ENCODE assay signal across 11 mouse cellular contexts in genomic region chr1:152414451-152414850, GRCm38 (mm10). TPM values are rescaled to one million over a fixed set of nuclear protein-coding genes. Genes with fewer than 3 reads are reported as not detected.
A peak's percentile ranks its signal among the peaks of the same experiment; 100 is the strongest.
DNase-seq lines count a peak whose midpoint lies in the region; ATAC-seq and TF ChIP-seq lines count a peak whose summit lies in the region.
"Had no signal": no experiment of that assay in that cellular context is flagged by ENCODE, and none has a peak within 500 bp of the region (broad histone marks: within the 10 kb centered on the region; RNA-seq: fewer than 3 reads in every experiment).

No protein-coding gene starts in this region.

- DNase-seq in cerebellum, postnatal 14 days = peak; percentile 58
- DNase-seq in urinary bladder, postnatal 14 days (ENCODE audit: low spot score) = peak; percentile 8
- DNase-seq in urinary bladder, postnatal 25 days (ENCODE audit: low spot score) = no peak
- peak; percentile 35 to 61 for DNase-seq in layer of hippocampus, adult 2 months (ENCODE audit: low spot score in 2 of 2)
- no peak for DNase-seq in adrenal gland, postnatal 4 days (ENCODE audit: low spot score in 2 of 2)
- DNase-seq: kidney, adult 11 months; lung, postnatal 10 days had no signal

- WGBS in intestine, embryonic 15.5 days = 82% methylated on average over 10 of the region's 10 CpGs

- 0 out of 2 replicates have a peak, but pooled peaks cover 2% of the 10 kb centered on the region for H3K4me1 ChIP-seq in intestine, embryonic 15.5 days (replicated peaks)

- no peak overlapping the region for H3K27ac ChIP-seq in layer of hippocampus, adult 2 months
- no peak overlapping the region for H3K27ac ChIP-seq in intestine, embryonic 15.5 days

- H3K36me3 ChIP-seq in intestine, embryonic 15.5 days = no peaks in the 10 kb centered on the region

- no peak overlapping the region for H3K9ac ChIP-seq in intestine, embryonic 15.5 days

- ATAC-seq in cerebellum, adult (ENCODE audit: insufficient number of reproducible peaks, low FRiP score, low TSS enrichment) = no peak
- no peak for ATAC-seq in CD4-positive, CD25-positive, alpha-beta regulatory T cell, adult 4 months
- ATAC-seq in intestine, embryonic 15.5 days = no peak

- no peak overlapping the region for H3K4me3 ChIP-seq in layer of hippocampus, adult 2 months
- no peak overlapping the region for H3K4me3 ChIP-seq in intestine, embryonic 15.5 days (replicated peaks)
- H3K4me3 ChIP-seq: erythroblast, embryonic 14.5 days had no signal

- H3K4me2 ChIP-seq in intestine, embryonic 15.5 days (replicated peaks) = no peak overlapping the region

- H3K9me3 ChIP-seq in intestine, embryonic 15.5 days = no peaks in the 10 kb centered on the region

- no peaks in the 10 kb centered on the region for H3K27me3 ChIP-seq in intestine, embryonic 15.5 days (replicated peaks)

- no peak for TF ChIP-seq CTCF in layer of hippocampus, adult 2 months (conservative IDR thresholded peaks at IDR 0.05)

RNA-seq across cellular contexts. Expression of gene Colgalt2, which starts 14.8 kb away (rescaled TPM):
- total RNA-seq in layer of hippocampus, adult 2 months (2021) = 1 to 10 TPM; 6.2 to 7.1 TPM
- not detected for polyA plus RNA-seq in CD4-positive, CD25-positive, alpha-beta regulatory T cell, adult 4 months (2017; shearing (Covaris generic))
- total RNA-seq in adrenal gland, postnatal 4 days (2021) = 1 to 10 TPM; 2.5 to 2.8 TPM
- polyA plus RNA-seq in intestine, embryonic 15.5 days (2015; fragmentation: Nextera tagmentation; extraction: Ambion mirVana) = 1.4 and 1.5 TPM in 2 replicates
- polyA plus RNA-seq: erythroblast, embryonic 14.5 days had no signal

RNA-seq across cellular contexts. Expression of gene Tsen15, which starts 28.0 kb away (rescaled TPM):
- 10 to 100 TPM; 35.3 to 39.3 TPM for total RNA-seq in layer of hippocampus, adult 2 months (2021)
- polyA plus RNA-seq in CD4-positive, CD25-positive, alpha-beta regulatory T cell, adult 4 months (2017; shearing (Covaris generic)) = 10 to 100 TPM; 13.7 to 15.0 TPM
- total RNA-seq in adrenal gland, postnatal 4 days (2021) = 10 to 100 TPM; 33.7 to 35.4 TPM
- 70.2 and 74.4 TPM in 2 replicates for polyA plus RNA-seq in intestine, embryonic 15.5 days (2015; fragmentation: Nextera tagmentation; extraction: Ambion mirVana)

Comparison
In these comparisons a context has a peak if more than half of its experiments do, and no peak if none do; other contexts are left out.
1. DNase-seq: peak in cerebellum, postnatal 14 days (2 of 2), urinary bladder, postnatal 14 days (single experiment) and layer of hippocampus, adult 2 months (2 of 2); none in urinary bladder, postnatal 25 days (single experiment) and adrenal gland, postnatal 4 days (0 of 2).